Mouse (Mus musculus) forebrain, embryonic 13.5 days (tissue): ENCODE data around the gene Sowaha. TPM values are rescaled to one million over a fixed set of nuclear protein-coding genes. Genes with fewer than 3 reads are reported as not detected.

ENCODE experiments used
- ATAC-seq: fragments of 200-750 bp; cut with Nextera tagmentation; 2 replicates; pipeline ENCODE4 v1.8.0; 2017
- H3K27ac ChIP-seq: fragments of 300-500 bp; sonication (generic); 2 replicates; pipeline ENCODE4 v1.5.1; 2015; ENCODE audit warnings: inconsistent platforms, mild to moderate bottlenecking, moderate library complexity
- H3K27me3 ChIP-seq: fragments of 300-500 bp; sonication (generic); 2 replicates; pipeline ENCODE4 v1.6.1; 2015; ENCODE audit warnings: mild to moderate bottlenecking, inconsistent platforms
- H3K36me3 ChIP-seq: fragments of 300-500 bp; sonication (generic); 2 replicates; pipeline ENCODE4 v1.6.1; 2015; ENCODE audit warnings: mild to moderate bottlenecking, inconsistent platforms; ENCODE audit not compliant: poor library complexity, severe bottlenecking
- H3K4me1 ChIP-seq: fragments of 300-500 bp; sonication (generic); 2 replicates; pipeline ENCODE4 v1.6.1; 2015; ENCODE audit warnings: inconsistent platforms
- H3K4me2 ChIP-seq: fragments of 300-500 bp; sonication (generic); 2 replicates; pipeline ENCODE4 v1.6.1; 2015; ENCODE audit warnings: inconsistent platforms, mild to moderate bottlenecking, moderate library complexity
- H3K4me3 ChIP-seq: fragments of 300-500 bp; sonication (generic); 2 replicates; pipeline ENCODE4 v1.5.1; 2015; ENCODE audit warnings: mild to moderate bottlenecking, inconsistent platforms
- H3K9ac ChIP-seq: fragments of 300-500 bp; sonication (generic); 2 replicates; pipeline ENCODE4 v1.6.1; 2015; ENCODE audit warnings: mild to moderate bottlenecking, inconsistent platforms
- H3K9me3 ChIP-seq: fragments of 300-500 bp; sonication (generic); replicated peaks from 2 replicates; pipeline ENCODE4 v1.6.1; 2016; ENCODE audit warnings: inconsistent platforms
- WGBS: fragments of 180-500 bp; shearing (Covaris S2); methylation state at CpG from one replicate; pipeline ENCODE4 v1.1.7; 2015; 5-methylcytosine and 5-hydroxymethylcytosine counted together
- polyA plus RNA-seq: library from polyadenylated mRNA; unstranded; fragments of >200 nt; fragmentation: Nextera tagmentation; extraction: Ambion mirVana; gene quantifications from 2 replicates; pipeline ENCODE4 v1.2.1, GENCODE M21; 2015

The Sowaha gene
- 0.97 and 1.1 TPM in 2 replicates for polyA plus RNA-seq

GRCm38 (mm10) chr11:53479783-53480301, at the start of gene Sowaha, which contains the start of gene Gm9945:
TSS of gene Sowaha (minus strand) at chr11:53480274.
TSS of gene Gm9945 (plus strand) at chr11:53480166.
- Histone ChIP-seq H3K4me1 (peaks cover 30% of the 10 kb centered on the region), H3K9ac (peak within 1 kb of the TSS; percentile 59), H3K27me3 (peaks cover 58% of the 10 kb centered on the region), H3K4me3 (peak within 1 kb of the TSS; percentile 49), H3K9me3 (0 out of 2 replicates have a peak, but pooled peaks cover 4% of the 10 kb centered on the region), H3K4me2 (peak within 1 kb of the TSS; percentile 73), H3K36me3 (no peaks in the 10 kb centered on the region), H3K27ac (no peak within 1 kb of the TSS)
- 4% methylated on average over 34 of the region's 40 CpGs for WGBS
- no peak for ATAC-seq

DNA sequence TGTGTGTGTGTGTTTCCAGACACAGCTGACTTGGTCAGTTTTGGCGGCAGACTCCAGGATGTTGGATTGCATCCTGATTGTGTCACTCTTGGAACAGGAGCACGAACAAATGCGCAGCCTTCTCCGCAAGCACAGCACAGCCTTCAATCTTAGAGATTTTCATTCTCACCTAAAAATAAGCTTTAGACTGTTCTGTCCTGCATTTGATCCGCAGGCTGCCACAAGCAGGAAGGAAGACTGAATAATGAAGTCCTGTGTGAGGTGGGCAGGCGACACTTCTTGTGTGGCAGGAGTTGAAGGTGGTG, 49.1 kb upstream of the Sowaha start:
- Histone ChIP-seq H3K9me3 (no peaks in the 10 kb centered on the region), H3K4me1 (peaks cover 22% of the 10 kb centered on the region; the same call in 1 of the 2 replicates), H3K4me2 (no peak overlapping the region), H3K4me3 (no peak overlapping the region), H3K9ac (no peak overlapping the region), H3K27ac (no peak overlapping the region), H3K36me3 (peaks cover 12% of the 10 kb centered on the region), H3K27me3 (no peaks in the 10 kb centered on the region)
- 80% methylated on average over 6 of the region's 6 CpGs for WGBS
- ATAC-seq, result no peak

GRCm38 (mm10) chr11:53528397-53529252, 48.6 kb upstream of the Sowaha start:
- Histone ChIP-seq H3K9ac (no peak overlapping the region), H3K4me2 (no peak overlapping the region), H3K4me3 (no peak overlapping the region), H3K27me3 (no peaks in the 10 kb centered on the region), H3K36me3 (peaks cover 7% of the 10 kb centered on the region), H3K4me1 (peaks cover 28% of the 10 kb centered on the region), H3K9me3 (no peaks in the 10 kb centered on the region), H3K27ac (no peak overlapping the region)
- no peak for ATAC-seq
- WGBS, result 82% methylated on average over 9 of the region's 9 CpGs

GRCm38 (mm10) chr11:53525461-53525860, 45.4 kb upstream of the Sowaha start:
- WGBS, result 41% methylated on average over 4 of the region's 4 CpGs
- H3K4me3 ChIP-seq, result no peak overlapping the region
- H3K9ac ChIP-seq, result no peak overlapping the region
- H3K9me3 ChIP-seq, result no peaks in the 10 kb centered on the region
- H3K4me1 ChIP-seq, result peaks cover 53% of the 10 kb centered on the region
- no peaks in the 10 kb centered on the region for H3K36me3 ChIP-seq
- H3K27ac ChIP-seq, result no peak overlapping the region
- ATAC-seq, result no peak
- H3K27me3 ChIP-seq, result no peaks in the 10 kb centered on the region
- H3K4me2 ChIP-seq, result no peak overlapping the region

- no peak for ATAC-seq
- peaks cover 58% of the 10 kb centered on the region for H3K4me1 ChIP-seq
Observed at GRCm38 (mm10) chr11:53524905-53525304, 44.8 kb upstream of the Sowaha start.

DNA sequence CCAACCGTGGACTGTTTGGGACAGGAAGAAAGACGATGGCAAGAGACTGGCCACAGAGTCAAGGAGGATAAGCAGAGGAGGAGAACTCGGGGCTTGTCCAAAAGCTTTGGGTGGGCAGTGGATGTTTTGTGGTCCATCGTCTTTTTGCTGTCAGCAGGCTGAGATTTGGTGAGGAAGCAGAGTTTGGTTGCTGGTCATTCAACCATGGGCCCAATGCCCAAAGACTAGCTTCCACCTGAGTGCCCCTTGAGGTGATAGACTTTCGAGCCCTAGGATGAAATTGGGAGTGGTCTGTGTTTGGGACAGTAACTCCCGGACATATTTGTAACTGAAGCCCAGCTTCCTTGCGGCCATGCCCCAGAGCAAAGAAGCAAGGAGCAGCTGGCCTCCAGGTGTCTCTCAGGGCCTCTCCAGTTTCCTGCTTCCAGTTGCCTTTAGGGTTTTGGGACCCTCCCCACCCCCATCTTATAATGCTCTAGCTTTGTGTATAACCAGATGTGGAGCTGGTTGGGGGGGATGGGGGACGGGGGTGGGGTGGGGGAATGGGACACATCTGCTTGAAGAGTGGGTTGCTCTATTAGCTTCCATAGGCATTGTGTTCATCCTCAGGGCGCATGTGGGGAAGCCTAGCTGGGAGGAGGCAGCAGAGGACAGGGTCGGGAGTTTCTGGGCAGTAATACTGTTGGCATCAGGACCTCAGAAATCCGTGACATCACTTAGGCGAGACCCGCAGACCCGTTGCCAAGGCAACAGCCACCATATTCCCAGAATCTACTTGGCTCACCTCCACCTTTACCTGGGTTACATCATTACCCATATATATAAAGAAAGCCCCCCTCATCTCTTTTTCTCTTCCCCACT, 43.7 kb upstream of the Sowaha start:
- Histone ChIP-seq H3K4me2 (no peak overlapping the region), H3K36me3 (no peaks in the 10 kb centered on the region), H3K9ac (no peak overlapping the region), H3K9me3 (no peaks in the 10 kb centered on the region), H3K4me1 (peaks cover 56% of the 10 kb centered on the region), H3K27ac (0 out of 2 replicates have a peak overlapping the region, but pooled peaks have one; percentile 54), H3K4me3 (no peak overlapping the region), H3K27me3 (no peaks in the 10 kb centered on the region)
- 89% methylated on average over 14 of the region's 14 CpGs for WGBS
- no peak for ATAC-seq

More at GRCm38 (mm10) chr11:53524905-53525304, 44.8 kb upstream of the Sowaha start:
- Histone ChIP-seq H3K4me2 (no peak overlapping the region), H3K9me3 (no peaks in the 10 kb centered on the region), H3K36me3 (no peaks in the 10 kb centered on the region), H3K9ac (no peak overlapping the region), H3K27ac (no peak overlapping the region), H3K4me3 (no peak overlapping the region), H3K27me3 (no peaks in the 10 kb centered on the region)
- WGBS, result 60% methylated on average over 6 of the region's 6 CpGs

DNA sequence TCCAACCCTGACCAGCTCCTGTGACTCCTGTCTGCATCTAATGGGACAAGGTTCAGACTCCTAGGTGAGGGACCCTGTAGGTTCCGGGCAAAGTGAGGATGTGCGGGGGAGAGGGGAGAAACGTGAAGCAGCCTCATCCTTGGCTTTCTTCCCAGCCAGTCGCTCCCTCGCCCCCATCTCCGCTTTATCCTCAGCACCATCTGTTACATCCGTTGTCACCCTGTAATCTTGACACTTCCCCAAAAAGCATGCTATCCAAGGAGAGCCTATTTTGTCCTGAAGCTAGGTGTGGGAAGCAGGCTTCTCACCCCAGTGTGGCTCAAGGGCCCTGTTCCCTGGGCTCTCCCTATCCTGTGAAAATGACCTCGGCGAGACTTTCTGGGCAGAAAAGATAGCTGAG, 42.9 kb upstream of the Sowaha start:
- 70% methylated on average over 9 of the region's 9 CpGs for WGBS
- no peaks in the 10 kb centered on the region for H3K36me3 ChIP-seq
- H3K27me3 ChIP-seq, result no peaks in the 10 kb centered on the region
- H3K27ac ChIP-seq, result peak overlapping the region; percentile 54; the same call in 1 of the 2 replicates
- no peak overlapping the region for H3K4me3 ChIP-seq
- no peaks in the 10 kb centered on the region for H3K9me3 ChIP-seq
- H3K4me2 ChIP-seq, result no peak overlapping the region
- peaks cover 53% of the 10 kb centered on the region for H3K4me1 ChIP-seq
- no peak overlapping the region for H3K9ac ChIP-seq
- no peak for ATAC-seq

DNA sequence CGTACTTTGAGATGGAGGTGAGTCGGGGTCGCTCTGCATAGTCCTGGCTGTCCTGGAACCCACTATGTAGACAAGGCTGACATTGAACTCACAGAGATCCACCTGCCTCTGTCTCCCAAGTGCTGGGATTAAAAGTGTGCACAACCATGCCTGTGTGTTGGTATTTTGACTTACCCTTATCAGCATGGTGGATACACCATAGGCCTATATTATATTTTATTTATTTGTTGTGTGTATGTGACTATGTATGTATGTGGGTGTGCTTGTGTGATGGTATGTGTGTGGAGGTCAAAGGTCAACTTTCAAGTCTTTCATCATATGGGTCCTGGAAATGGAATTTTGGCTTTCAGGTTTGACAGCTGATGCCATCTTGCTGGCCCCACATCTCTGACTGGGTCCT, 42.3 kb upstream of the Sowaha start:
- H3K27ac ChIP-seq, result no peak overlapping the region
- no peaks in the 10 kb centered on the region; the same call in 1 of the 2 replicates for H3K27me3 ChIP-seq
- WGBS, result 96% methylated on average over 3 of the region's 3 CpGs
- no peak for ATAC-seq
- H3K9me3 ChIP-seq, result no peaks in the 10 kb centered on the region
- peaks cover 53% of the 10 kb centered on the region for H3K4me1 ChIP-seq
- H3K4me2 ChIP-seq, result no peak overlapping the region
- H3K36me3 ChIP-seq, result no peaks in the 10 kb centered on the region
- no peak overlapping the region for H3K9ac ChIP-seq
- no peak overlapping the region for H3K4me3 ChIP-seq

DNA sequence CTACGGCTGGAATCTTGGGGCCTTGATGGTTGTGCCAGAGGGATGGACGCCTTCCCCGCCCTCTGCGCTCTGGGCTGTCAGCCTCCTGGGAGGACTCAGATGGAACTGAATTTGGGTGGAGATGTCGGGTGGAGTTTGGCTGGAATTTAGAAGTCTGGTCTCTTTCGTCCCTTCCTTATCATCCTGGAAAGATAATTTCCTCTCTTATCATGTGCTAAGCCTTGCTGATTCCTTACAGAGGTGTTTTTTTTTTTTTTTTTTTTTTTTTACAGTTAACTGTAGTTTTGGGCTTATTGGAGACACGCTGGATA, 41.7 kb upstream of the Sowaha start:
- Histone ChIP-seq H3K4me3 (0 out of 2 replicates have a peak overlapping the region, but pooled peaks have one; percentile 59), H3K27ac (no peak overlapping the region), H3K9me3 (no peaks in the 10 kb centered on the region), H3K4me1 (peaks cover 53% of the 10 kb centered on the region), H3K36me3 (no peaks in the 10 kb centered on the region), H3K9ac (no peak overlapping the region), H3K4me2 (peak overlapping the region; percentile 80), H3K27me3 (no peaks in the 10 kb centered on the region; the same call in 1 of the 2 replicates)
- no peak for ATAC-seq
- 95% methylated on average over 7 of the region's 7 CpGs for WGBS

- peak overlapping the region; percentile 59 for H3K4me3 ChIP-seq
- no peaks in the 10 kb centered on the region for H3K36me3 ChIP-seq
- H3K27me3 ChIP-seq, result no peaks in the 10 kb centered on the region; the same call in 1 of the 2 replicates
- WGBS, result 52% methylated on average over 16 of the region's 16 CpGs
- H3K4me2 ChIP-seq, result peak overlapping the region; percentile 80
- no peak for ATAC-seq
- peaks cover 51% of the 10 kb centered on the region for H3K4me1 ChIP-seq
- peak overlapping the region; percentile 31; the same call in 1 of the 2 replicates for H3K9ac ChIP-seq
- no peaks in the 10 kb centered on the region for H3K9me3 ChIP-seq
- H3K27ac ChIP-seq, result no peak overlapping the region
Observed at GRCm38 (mm10) chr11:53521120-53521820, 41.2 kb upstream of the Sowaha start.

GRCm38 (mm10) chr11:53520122-53520978, 40.3 kb upstream of the Sowaha start:
- Histone ChIP-seq H3K4me3 (peak overlapping the region; percentile 59), H3K9ac (peak overlapping the region; percentile 76), H3K9me3 (no peaks in the 10 kb centered on the region), H3K27ac (peak overlapping the region; percentile 11; the same call in 1 of the 2 replicates), H3K36me3 (no peaks in the 10 kb centered on the region), H3K4me1 (peaks cover 43% of the 10 kb centered on the region), H3K4me2 (peak overlapping the region; percentile 80), H3K27me3 (no peaks in the 10 kb centered on the region; the same call in 1 of the 2 replicates)
- ATAC-seq, result peak; percentile 46
- under 1% methylated on average over 24 of the region's 24 CpGs for WGBS
